Mouse (Mus musculus) spleen, adult 10 weeks (tissue): ENCODE measurements around the gene Exoc4. TPM values are rescaled to one million over a fixed set of nuclear protein-coding genes. Genes with fewer than 3 reads are reported as not detected.

Source experiments
- polyA plus RNA-seq: library from polyadenylated mRNA; stranded (reverse); fragments of 350-450 nt; fragmentation: Illumina TruSeq; extraction: RNeasy Lipid Tissue Mini Kit (QIAGEN cat#74804); gene quantifications from one replicate; pipeline ENCODE4 v1.2.3, GENCODE M21; 2015; ENCODE audit warnings: low replicate concordance; ENCODE audit not compliant: insufficient read depth

The Exoc4 gene
- 30.3 TPM for polyA plus RNA-seq

DNA sequence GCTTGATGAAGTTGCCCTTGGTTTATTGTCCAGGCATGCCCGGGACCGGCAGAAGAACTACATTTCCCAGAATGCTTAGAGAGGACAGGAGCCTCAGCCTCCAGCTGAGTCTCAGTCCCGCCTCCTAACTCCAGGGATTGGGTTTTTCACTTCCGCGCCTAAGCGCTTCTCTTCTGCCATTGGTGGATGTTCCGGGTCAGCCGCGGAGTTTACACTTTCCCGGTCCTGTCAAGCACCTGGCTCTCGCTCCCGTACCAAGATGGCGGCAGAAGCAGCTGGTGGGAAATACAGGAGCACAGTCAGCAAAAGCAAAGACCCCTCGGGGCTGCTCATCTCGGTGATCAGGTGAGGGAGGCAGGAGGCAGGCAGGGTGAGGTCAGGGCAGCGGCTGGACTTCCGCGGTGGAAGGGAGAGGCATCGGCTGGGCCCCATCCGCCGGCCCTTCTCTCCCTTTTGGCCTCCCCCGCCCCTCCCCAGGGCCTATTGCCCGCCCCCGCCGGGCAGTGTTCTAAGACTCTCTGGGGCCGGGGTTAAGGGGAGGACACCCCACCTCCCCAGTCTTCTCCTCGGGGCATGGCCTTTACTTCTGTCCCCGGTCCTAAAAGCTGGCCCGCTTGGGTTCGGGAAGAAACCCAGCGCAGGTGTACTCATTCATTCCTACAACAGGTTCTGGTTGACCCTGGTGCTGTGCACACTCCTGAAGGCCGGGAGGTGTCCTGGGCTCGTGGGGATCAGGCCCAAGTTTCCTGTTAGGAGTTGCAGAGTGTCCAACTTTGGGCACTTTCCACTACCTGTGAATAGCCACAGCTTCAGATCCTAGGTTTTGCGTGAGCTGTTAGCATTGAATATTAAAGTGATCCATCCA, at the start of gene Exoc4:
TSS of gene Exoc4 (plus strand) at position 192 of the 865 bp plus-strand sequence.

Other genes starting within 250 kb of the Exoc4 start
- gene Chchd3, start 188.8 kb upstream of the Exoc4 start, polyA plus RNA-seq: 105 TPM